In genomic region chr15:103028916-103029512, GRCm38 (mm10) we compare ENCODE assay signal across 27 mouse cellular contexts. TPM values are rescaled to one million over a fixed set of nuclear protein-coding genes. Genes with fewer than 3 reads are reported as not detected.
DNase-seq lines count a peak whose midpoint lies in the region; ATAC-seq lines count a peak whose summit lies in the region.
"Had no signal": no experiment of that assay in that cellular context is flagged by ENCODE, and none has a peak within 500 bp of the region (broad histone marks: within the 10 kb centered on the region; RNA-seq: fewer than 3 reads in every experiment).

No protein-coding gene starts in this region.

- H3K27me3 ChIP-seq in hindbrain, embryonic 10.5 days (ENCODE audit: insufficient read depth, poor library complexity, severe bottlenecking): peaks cover 100% of the 10 kb centered on the region
- H3K27me3 ChIP-seq in hindbrain, embryonic 16.5 days (replicated peaks; ENCODE audit: control insufficient read depth, insufficient read depth, low read length): peaks cover 45% of the 10 kb centered on the region
- H3K27me3 ChIP-seq in hindbrain, embryonic 13.5 days: peaks cover 96% of the 10 kb centered on the region
- H3K27me3 ChIP-seq in neural tube, embryonic 12.5 days (replicated peaks): no peaks in the 10 kb centered on the region

- H3K4me1 ChIP-seq in hindbrain, embryonic 10.5 days (replicated peaks): 0 out of 2 replicates have a peak, but pooled peaks cover under 1% of the 10 kb centered on the region
- no peaks in the 10 kb centered on the region for H3K4me1 ChIP-seq in hindbrain, embryonic 16.5 days (ENCODE audit: control insufficient read depth, insufficient read depth, low read depth, low read length)
- peaks cover 35% of the 10 kb centered on the region for H3K4me1 ChIP-seq in hindbrain, embryonic 13.5 days (replicated peaks)
- peaks cover 88% of the 10 kb centered on the region for H3K4me1 ChIP-seq in neural tube, embryonic 12.5 days
- H3K4me1 ChIP-seq: embryonic facial prominence, embryonic 13.5 days; liver, embryonic 15.5 days had no signal

- ATAC-seq in hindbrain, embryonic 16.5 days: no peak
- ATAC-seq in hindbrain, embryonic 13.5 days (ENCODE audit: low FRiP score): no peak
- ATAC-seq in neural tube, embryonic 12.5 days (ENCODE audit: low FRiP score, low read depth): no peak
- ATAC-seq: forebrain, postnatal 0 days; intestine, embryonic 15.5 days had no signal

- no peak overlapping the region for H3K4me3 ChIP-seq in hindbrain, embryonic 10.5 days
- no peak overlapping the region for H3K4me3 ChIP-seq in hindbrain, embryonic 16.5 days (ENCODE audit: low read length)
- no peak overlapping the region for H3K4me3 ChIP-seq in hindbrain, embryonic 13.5 days
- no peak overlapping the region for H3K4me3 ChIP-seq in neural tube, embryonic 12.5 days
- H3K4me3 ChIP-seq: embryonic facial prominence, embryonic 13.5 days; heart, embryonic 13.5 days; intestine, embryonic 15.5 days; limb, embryonic 12.5 days; liver, embryonic 15.5 days; stomach, embryonic 15.5 days had no signal

- H3K4me2 ChIP-seq in hindbrain, embryonic 16.5 days (ENCODE audit: low read length): no peak overlapping the region
- peak overlapping the region; percentile 55 for H3K4me2 ChIP-seq in hindbrain, embryonic 13.5 days
- peak overlapping the region; percentile 86 for H3K4me2 ChIP-seq in neural tube, embryonic 12.5 days (replicated peaks)
- H3K4me2 ChIP-seq: embryonic facial prominence, embryonic 13.5 days; heart, embryonic 13.5 days; intestine, embryonic 15.5 days; limb, embryonic 12.5 days; liver, embryonic 15.5 days; lung, embryonic 14.5 days; stomach, embryonic 15.5 days had no signal

- peak; percentile 12 for DNase-seq in hindbrain, embryonic 10.5 days (ENCODE audit: low spot score)
- peak; percentile 71 for DNase-seq in embryo, embryonic 10.5 days (ENCODE audit: low spot score)
- no peak for DNase-seq in kidney, postnatal 4 days
- DNase-seq in cerebellum, adult 8-10 months: no peak
- no peak for DNase-seq in cerebellum, postnatal 10 days
- DNase-seq: adrenal gland, adult 8-10 months; cerebellum, adult 9-10 months; forebrain, postnatal 0 days; heart, postnatal 10 days; kidney, adult 8-10 months; lung, embryonic 14.5 days; midbrain, embryonic 14.5 days; right cerebral cortex, postnatal 25 days; thymus, postnatal 14 days had no signal

- WGBS in hindbrain, embryonic 10.5 days: 8% methylated on average over 9 of the region's 9 CpGs
- WGBS in hindbrain, embryonic 16.5 days: 14% methylated on average over 9 of the region's 9 CpGs
- WGBS in hindbrain, embryonic 13.5 days: 7% methylated on average over 9 of the region's 9 CpGs
- 8% methylated on average over 9 of the region's 9 CpGs for WGBS in neural tube, embryonic 12.5 days

- no peak overlapping the region for H3K9ac ChIP-seq in hindbrain, embryonic 16.5 days (ENCODE audit: low read depth, low read length)
- peak overlapping the region; percentile 82; the same call in 1 of the 2 replicates for H3K9ac ChIP-seq in hindbrain, embryonic 13.5 days
- peak overlapping the region; percentile 99 for H3K9ac ChIP-seq in neural tube, embryonic 12.5 days
- H3K9ac ChIP-seq: embryonic facial prominence, embryonic 13.5 days; forebrain, postnatal 0 days; heart, embryonic 13.5 days; intestine, embryonic 15.5 days; limb, embryonic 12.5 days; liver, embryonic 15.5 days; lung, embryonic 14.5 days; stomach, embryonic 15.5 days had no signal

- H3K27ac ChIP-seq in hindbrain, embryonic 10.5 days: no peak overlapping the region
- H3K27ac ChIP-seq in hindbrain, embryonic 16.5 days (ENCODE audit: low read depth, low read length): no peak overlapping the region
- peak overlapping the region; percentile 94 for H3K27ac ChIP-seq in hindbrain, embryonic 13.5 days
- H3K27ac ChIP-seq in neural tube, embryonic 12.5 days: peak overlapping the region; percentile 94
- H3K27ac ChIP-seq: embryonic facial prominence, embryonic 13.5 days; heart, embryonic 13.5 days; intestine, embryonic 15.5 days; kidney, postnatal 0 days; limb, embryonic 12.5 days; liver, embryonic 15.5 days; stomach, embryonic 15.5 days had no signal

- H3K9me3 ChIP-seq in hindbrain, embryonic 10.5 days: no peaks in the 10 kb centered on the region
- H3K9me3 ChIP-seq in hindbrain, embryonic 16.5 days (ENCODE audit: control insufficient read depth, low read length): no peaks in the 10 kb centered on the region
- no peaks in the 10 kb centered on the region for H3K9me3 ChIP-seq in hindbrain, embryonic 13.5 days
- no peaks in the 10 kb centered on the region for H3K9me3 ChIP-seq in neural tube, embryonic 12.5 days
- H3K9me3 ChIP-seq: embryonic facial prominence, embryonic 13.5 days; G1E; heart, embryonic 13.5 days; intestine, embryonic 15.5 days; limb, embryonic 12.5 days; liver, embryonic 15.5 days; stomach, embryonic 15.5 days had no signal

- no peaks in the 10 kb centered on the region for H3K36me3 ChIP-seq in hindbrain, embryonic 10.5 days
- H3K36me3 ChIP-seq in hindbrain, embryonic 16.5 days (ENCODE audit: control insufficient read depth, insufficient read depth, low read length): no peaks in the 10 kb centered on the region
- no peaks in the 10 kb centered on the region for H3K36me3 ChIP-seq in hindbrain, embryonic 13.5 days
- H3K36me3 ChIP-seq in neural tube, embryonic 12.5 days: no peaks in the 10 kb centered on the region
- H3K36me3 ChIP-seq: embryonic facial prominence, embryonic 13.5 days; heart, embryonic 13.5 days; intestine, embryonic 15.5 days; limb, embryonic 12.5 days; liver, embryonic 15.5 days; stomach, embryonic 15.5 days had no signal

RNA-seq across cellular contexts. Expression of gene Hoxc4, which starts 10.3 kb away (rescaled TPM):
- polyA plus RNA-seq in hindbrain, embryonic 10.5 days (2016; fragmentation: Nextera tagmentation; extraction: Ambion mirVana): 1.5 and 29.6 TPM in 2 replicates
- polyA plus RNA-seq in hindbrain, embryonic 16.5 days (2015; fragmentation: Nextera tagmentation; extraction: Ambion mirVana): 57.7 and 61.2 TPM in 2 replicates
- polyA plus RNA-seq in hindbrain, embryonic 13.5 days (2015; fragmentation: Nextera tagmentation; extraction: Ambion mirVana): 76.2 and 86.9 TPM in 2 replicates
- polyA plus RNA-seq in neural tube, embryonic 12.5 days (2016; fragmentation: Nextera tagmentation; extraction: Ambion mirVana): 69.5 and 77.4 TPM in 2 replicates
- polyA plus RNA-seq: forebrain, embryonic 11.5 days; forebrain, postnatal 0 days; liver, adult 2 months; midbrain, embryonic 14.5 days had no signal

RNA-seq across cellular contexts. Expression of gene Hoxc6, which starts 31.0 kb away (rescaled TPM):
- not detected in 2 replicates for polyA plus RNA-seq in hindbrain, embryonic 10.5 days (2016; fragmentation: Nextera tagmentation; extraction: Ambion mirVana)
- 4.0 and 9.0 TPM in 2 replicates for polyA plus RNA-seq in hindbrain, embryonic 16.5 days (2015; fragmentation: Nextera tagmentation; extraction: Ambion mirVana)
- 5.3 and 9.1 TPM in 2 replicates for polyA plus RNA-seq in hindbrain, embryonic 13.5 days (2015; fragmentation: Nextera tagmentation; extraction: Ambion mirVana)
- polyA plus RNA-seq in neural tube, embryonic 12.5 days (2016; fragmentation: Nextera tagmentation; extraction: Ambion mirVana): 68.8 and 77.1 TPM in 2 replicates
- polyA plus RNA-seq: embryonic facial prominence, embryonic 13.5 days; forebrain, embryonic 11.5 days; forebrain, postnatal 0 days; liver, adult 2 months; lung, embryonic 14.5 days; midbrain, embryonic 14.5 days had no signal

RNA-seq across cellular contexts. Expression of gene Hoxc8, which starts 38.6 kb away (rescaled TPM):
- polyA plus RNA-seq in hindbrain, embryonic 10.5 days (2016; fragmentation: Nextera tagmentation; extraction: Ambion mirVana): not detected in 2 replicates
- 3.2 and 9.9 TPM in 2 replicates for polyA plus RNA-seq in hindbrain, embryonic 16.5 days (2015; fragmentation: Nextera tagmentation; extraction: Ambion mirVana)
- 0.50 and 1.5 TPM in 2 replicates for polyA plus RNA-seq in hindbrain, embryonic 13.5 days (2015; fragmentation: Nextera tagmentation; extraction: Ambion mirVana)
- 44.5 and 65.6 TPM in 2 replicates for polyA plus RNA-seq in neural tube, embryonic 12.5 days (2016; fragmentation: Nextera tagmentation; extraction: Ambion mirVana)
- polyA plus RNA-seq: embryonic facial prominence, embryonic 13.5 days; forebrain, embryonic 11.5 days; forebrain, postnatal 0 days; heart, embryonic 13.5 days; liver, adult 2 months; lung, embryonic 14.5 days; midbrain, embryonic 14.5 days had no signal

RNA-seq across cellular contexts. Expression of gene Hoxc9, which starts 52.8 kb away (rescaled TPM):
- not detected in 2 replicates for polyA plus RNA-seq in hindbrain, embryonic 10.5 days (2016; fragmentation: Nextera tagmentation; extraction: Ambion mirVana)
- polyA plus RNA-seq in hindbrain, embryonic 16.5 days (2015; fragmentation: Nextera tagmentation; extraction: Ambion mirVana): 0.16 and 0.31 TPM in 2 replicates
- 0.13 TPM in 1 of 2 replicates, not detected in the other for polyA plus RNA-seq in hindbrain, embryonic 13.5 days (2015; fragmentation: Nextera tagmentation; extraction: Ambion mirVana)
- 45.2 and 47.4 TPM in 2 replicates for polyA plus RNA-seq in neural tube, embryonic 12.5 days (2016; fragmentation: Nextera tagmentation; extraction: Ambion mirVana)
- polyA plus RNA-seq: embryonic facial prominence, embryonic 13.5 days; forebrain, embryonic 11.5 days; forebrain, postnatal 0 days; heart, embryonic 13.5 days; liver, adult 2 months; liver, embryonic 15.5 days; lung, embryonic 14.5 days; midbrain, embryonic 14.5 days had no signal

Comparison
In these comparisons a context has a peak if more than half of its experiments do, and no peak if none do; other contexts are left out.
1. H3K27ac ChIP-seq: peak in hindbrain, embryonic 13.5 days (single experiment) and neural tube, embryonic 12.5 days (single experiment); none in hindbrain, embryonic 10.5 days (single experiment) and hindbrain, embryonic 16.5 days (single experiment).
2. DNase-seq: peak in hindbrain, embryonic 10.5 days (single experiment) and embryo, embryonic 10.5 days (single experiment); none in kidney, postnatal 4 days (0 of 2), cerebellum, adult 8-10 months (single experiment) and cerebellum, postnatal 10 days (0 of 2).